Mouse (Mus musculus) embryonic fibroblast, embryonic 13.5 days (primary cell): Measurements from ENCODE around the gene Pld1.

Experiments
- CTCF ChIP-seq: IDR thresholded peaks from 2 replicates; pipeline ENCODE4 v1.5.1; 2011; ENCODE audit warnings: mild to moderate bottlenecking, control low read depth, low read length, moderate library complexity, borderline replicate concordance; ENCODE audit not compliant: insufficient read depth
- POLR2A ChIP-seq: IDR thresholded peaks from 2 replicates; pipeline ENCODE4 v1.6.1; 2011; ENCODE audit warnings: low read depth, mild to moderate bottlenecking, control low read depth, low read length, moderate library complexity

- TF ChIP-seq CTCF (no peak), POLR2A (no peak)
Measured at GRCm38 (mm10) chr3:27909016-27909415, 29.5 kb upstream of the Pld1 start.
